In the genomic region with DNA sequence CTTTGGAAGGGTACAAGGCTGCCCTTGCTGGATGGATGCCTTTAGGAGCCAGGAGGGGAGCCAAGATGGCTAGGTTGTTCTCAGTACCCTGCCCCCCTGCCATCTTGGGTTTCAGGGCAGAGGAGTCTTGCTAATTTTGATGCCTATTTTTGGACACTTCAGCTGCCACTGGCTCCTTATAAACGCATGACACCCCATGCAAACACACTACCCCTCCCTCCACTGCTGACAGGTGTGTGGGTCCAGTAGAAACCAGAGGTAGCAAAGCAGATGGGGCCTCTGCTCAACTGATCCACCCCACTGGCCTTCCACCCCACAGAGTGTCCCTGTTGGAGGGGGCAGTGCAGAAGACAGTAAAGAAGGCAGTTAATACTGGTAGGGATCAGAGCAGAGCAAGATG, we compare ENCODE assay signal across 20 mouse cellular contexts. TPM values are rescaled to one million over a fixed set of nuclear protein-coding genes. Genes with fewer than 3 reads are reported as not detected.
DNase-seq lines count a peak whose midpoint lies in the region; ATAC-seq lines count a peak whose summit lies in the region.
"Had no signal": no experiment of that assay in that cellular context is flagged by ENCODE, and none has a peak within 500 bp of the region (broad histone marks: within the 10 kb centered on the region; RNA-seq: fewer than 3 reads in every experiment).

No protein-coding gene starts in this region.

- H3K27ac ChIP-seq in heart, embryonic 11.5 days (ENCODE audit: low read depth, low read length), result peak overlapping the region; percentile 77
- peak overlapping the region; percentile 51; the same call in 1 of the 2 replicates for H3K27ac ChIP-seq in kidney, embryonic 14.5 days (ENCODE audit: low read depth, low read length)
- H3K27ac ChIP-seq in limb, embryonic 15.5 days, result peak overlapping the region; percentile 50
- H3K27ac ChIP-seq: embryonic facial prominence, embryonic 13.5 days; hindbrain, embryonic 13.5 days; kidney, postnatal 0 days; left cerebral cortex, adult 2 months; neural tube, embryonic 12.5 days had no signal

- H3K27me3 ChIP-seq in heart, embryonic 11.5 days (ENCODE audit: control insufficient read depth, insufficient read depth, low read length), result no peaks in the 10 kb centered on the region
- no peaks in the 10 kb centered on the region for H3K27me3 ChIP-seq in kidney, embryonic 14.5 days (ENCODE audit: control insufficient read depth, insufficient read depth, low read length)
- H3K27me3 ChIP-seq in limb, embryonic 15.5 days, result no peaks in the 10 kb centered on the region
- H3K27me3 ChIP-seq: embryonic facial prominence, embryonic 13.5 days had no signal

- H3K9me3 ChIP-seq in heart, embryonic 11.5 days (replicated peaks; ENCODE audit: control insufficient read depth, low read length), result no peaks in the 10 kb centered on the region
- no peaks in the 10 kb centered on the region for H3K9me3 ChIP-seq in kidney, embryonic 14.5 days (ENCODE audit: control insufficient read depth, low read length)
- H3K9me3 ChIP-seq in limb, embryonic 15.5 days, result no peaks in the 10 kb centered on the region
- H3K9me3 ChIP-seq: embryonic facial prominence, embryonic 13.5 days; hindbrain, embryonic 13.5 days; neural tube, embryonic 12.5 days had no signal

- peaks cover 13% of the 10 kb centered on the region for H3K4me1 ChIP-seq in heart, embryonic 11.5 days (ENCODE audit: control insufficient read depth, insufficient read depth, low read length)
- peaks cover 15% of the 10 kb centered on the region; the same call in 1 of the 2 replicates for H3K4me1 ChIP-seq in kidney, embryonic 14.5 days (ENCODE audit: control insufficient read depth, insufficient read depth, low read length)
- H3K4me1 ChIP-seq in limb, embryonic 15.5 days, result peaks cover 10% of the 10 kb centered on the region
- H3K4me1 ChIP-seq: hindbrain, embryonic 13.5 days; neural tube, embryonic 12.5 days had no signal

- no peak overlapping the region for H3K4me2 ChIP-seq in heart, embryonic 11.5 days
- no peak overlapping the region for H3K4me2 ChIP-seq in kidney, embryonic 14.5 days (replicated peaks; ENCODE audit: low read depth, low read length)
- no peak overlapping the region for H3K4me2 ChIP-seq in limb, embryonic 15.5 days
- H3K4me2 ChIP-seq: embryonic facial prominence, embryonic 13.5 days; hindbrain, embryonic 13.5 days; neural tube, embryonic 12.5 days had no signal

- DNase-seq in heart, adult 18-20 months, result no peak
- DNase-seq in kidney, postnatal 25 days, result no peak
- peak; percentile 66 to 82 for DNase-seq in gastrocnemius, adult 8-10 months (ENCODE audit: low spot score in 2 of 2)
- no peak for DNase-seq in cerebellum, postnatal 10 days
- DNase-seq in layer of hippocampus, adult 18-20 months (ENCODE audit: low spot score in 2 of 2), result no peak
- DNase-seq: adrenal gland, postnatal 14 days; B cell, adult 2 months; cerebellum, adult 11-12 months; lung, adult 18-20 months; thymus, postnatal 14 days had no signal

- 0 out of 2 replicates have a peak overlapping the region, but pooled peaks have one; percentile 16 for H3K9ac ChIP-seq in heart, embryonic 11.5 days (ENCODE audit: low read depth, low read length)
- no peak overlapping the region for H3K9ac ChIP-seq in kidney, embryonic 14.5 days (ENCODE audit: low read depth, low read length)
- H3K9ac ChIP-seq in limb, embryonic 15.5 days, result no peak overlapping the region
- H3K9ac ChIP-seq: embryonic facial prominence, embryonic 13.5 days; hindbrain, embryonic 13.5 days; neural tube, embryonic 12.5 days had no signal

- WGBS in heart, embryonic 11.5 days (ENCODE audit: insufficient replicate concordance), result 79% methylated on average over 1 of the region's 1 CpGs
- WGBS in kidney, embryonic 14.5 days, result 93% methylated on average over 1 of the region's 1 CpGs
- WGBS in limb, embryonic 15.5 days, result 87% methylated on average over 1 of the region's 1 CpGs

- ATAC-seq in heart, embryonic 11.5 days (replicated peaks; ENCODE audit: insufficient number of reproducible peaks, low FRiP score, low TSS enrichment), result no peak
- no peak for ATAC-seq in kidney, embryonic 14.5 days (ENCODE audit: low FRiP score, low TSS enrichment)
- no peak for ATAC-seq in limb, embryonic 15.5 days (ENCODE audit: insufficient number of reproducible peaks, low FRiP score, low TSS enrichment, low read depth)

- H3K36me3 ChIP-seq in heart, embryonic 11.5 days (ENCODE audit: control insufficient read depth, insufficient read depth, low read length), result peaks cover 2% of the 10 kb centered on the region; the same call in 1 of the 2 replicates
- H3K36me3 ChIP-seq in kidney, embryonic 14.5 days (ENCODE audit: control insufficient read depth, insufficient read depth, low read length), result 0 out of 2 replicates have a peak, but pooled peaks cover 4% of the 10 kb centered on the region
- no peaks in the 10 kb centered on the region for H3K36me3 ChIP-seq in limb, embryonic 15.5 days
- H3K36me3 ChIP-seq: embryonic facial prominence, embryonic 13.5 days; hindbrain, embryonic 13.5 days; neural tube, embryonic 12.5 days had no signal

- H3K4me3 ChIP-seq in heart, embryonic 11.5 days (ENCODE audit: low read depth, low read length), result no peak overlapping the region
- no peak overlapping the region for H3K4me3 ChIP-seq in kidney, embryonic 14.5 days (ENCODE audit: low read length)
- no peak overlapping the region for H3K4me3 ChIP-seq in limb, embryonic 15.5 days
- H3K4me3 ChIP-seq: embryonic facial prominence, embryonic 13.5 days; hindbrain, embryonic 13.5 days; left cerebral cortex, adult 2 months; neural tube, embryonic 12.5 days had no signal

RNA-seq across cellular contexts. Expression of gene Tnnt3, which starts 1.4 kb away (rescaled TPM):
- 16.0 and 16.3 TPM in 2 replicates for polyA plus RNA-seq in heart, embryonic 11.5 days (2014; fragmentation: Nextera tagmentation; extraction: Ambion mirVana)
- total RNA-seq in heart, adult 18-20 months (2021), result under 1 TPM in 1 of 2 experiments, not detected in 1; 0.67 TPM
- 3.2 and 3.5 TPM in 2 replicates for polyA plus RNA-seq in kidney, embryonic 14.5 days (2014; fragmentation: Nextera tagmentation; extraction: Ambion mirVana)
- over 10,000 TPM; 31,851 to 38,724 (median 35,835) TPM for total RNA-seq in gastrocnemius, adult 8-10 months (2022)
- polyA plus RNA-seq in limb, embryonic 15.5 days (2015; fragmentation: Nextera tagmentation; extraction: Ambion mirVana), result 154 and 517 TPM in 2 replicates
- total RNA-seq in layer of hippocampus, adult 18-20 months (2021), result not detected
- total RNA-seq: common myeloid progenitor, adult 5-6 weeks; left cerebral cortex, adult 2 months had no signal
- polyA plus RNA-seq: liver, adult 2 months had no signal

RNA-seq across cellular contexts. Expression of gene Mrpl23, which starts 32.5 kb away (rescaled TPM):
- polyA plus RNA-seq in heart, embryonic 11.5 days (2014; fragmentation: Nextera tagmentation; extraction: Ambion mirVana), result 15.4 and 19.3 TPM in 2 replicates
- total RNA-seq in heart, adult 18-20 months (2021), result 10 to 100 TPM; 12.2 to 29.0 TPM
- polyA plus RNA-seq in kidney, embryonic 14.5 days (2014; fragmentation: Nextera tagmentation; extraction: Ambion mirVana), result 30.3 and 33.4 TPM in 2 replicates
- 1 to 10 TPM; 1.0 to 5.1 (median 3.1) TPM for total RNA-seq in gastrocnemius, adult 8-10 months (2022)
- 28.8 and 30.5 TPM in 2 replicates for polyA plus RNA-seq in limb, embryonic 15.5 days (2015; fragmentation: Nextera tagmentation; extraction: Ambion mirVana)
- 1 to 10 TPM; 6.8 to 8.4 TPM for total RNA-seq in layer of hippocampus, adult 18-20 months (2021)

RNA-seq across cellular contexts. Expression of gene Lsp1, which starts 39.4 kb away (rescaled TPM):
- polyA plus RNA-seq in heart, embryonic 11.5 days (2014; fragmentation: Nextera tagmentation; extraction: Ambion mirVana), result 31.4 and 32.1 TPM in 2 replicates
- total RNA-seq in heart, adult 18-20 months (2021), result 10 to 100 TPM; 24.7 to 33.1 TPM
- 92.8 and 124 TPM in 2 replicates for polyA plus RNA-seq in kidney, embryonic 14.5 days (2014; fragmentation: Nextera tagmentation; extraction: Ambion mirVana)
- total RNA-seq in gastrocnemius, adult 8-10 months (2022), result 10 to 100 TPM; 22.8 to 39.1 (median 34.1) TPM
- polyA plus RNA-seq in limb, embryonic 15.5 days (2015; fragmentation: Nextera tagmentation; extraction: Ambion mirVana), result 57.3 and 63.3 TPM in 2 replicates
- total RNA-seq in layer of hippocampus, adult 18-20 months (2021), result 1 to 10 TPM; 2.6 to 3.1 TPM

RNA-seq across cellular contexts. Expression of gene Tnni2, which starts 58.4 kb away (rescaled TPM):
- 46.1 and 51.6 TPM in 2 replicates for polyA plus RNA-seq in heart, embryonic 11.5 days (2014; fragmentation: Nextera tagmentation; extraction: Ambion mirVana)
- total RNA-seq in heart, adult 18-20 months (2021), result 1 to 10 TPM; 1.8 to 2.6 TPM
- 3.1 and 3.7 TPM in 2 replicates for polyA plus RNA-seq in kidney, embryonic 14.5 days (2014; fragmentation: Nextera tagmentation; extraction: Ambion mirVana)
- total RNA-seq in gastrocnemius, adult 8-10 months (2022), result over 10,000 TPM; 16,943 to 22,105 (median 19,624) TPM
- 136 and 529 TPM in 2 replicates for polyA plus RNA-seq in limb, embryonic 15.5 days (2015; fragmentation: Nextera tagmentation; extraction: Ambion mirVana)
- total RNA-seq in layer of hippocampus, adult 18-20 months (2021), result 1 to 10 TPM in 1 of 2 experiments, not detected in 1; 1.2 TPM
- polyA plus RNA-seq: liver, adult 2 months had no signal

Comparison
In these comparisons a context has a peak if more than half of its experiments do, and no peak if none do; other contexts are left out.
1. DNase-seq: peak in gastrocnemius, adult 8-10 months (2 of 2); none in heart, adult 18-20 months (0 of 2), kidney, postnatal 25 days (0 of 2), cerebellum, postnatal 10 days (0 of 2) and layer of hippocampus, adult 18-20 months (0 of 2).
2. RNA of gene Tnnt3, which starts 1.4 kb away (total RNA-seq): 31,851 to 38,724 TPM in gastrocnemius, adult 8-10 months; 0.67 TPM in heart, adult 18-20 months and not detected in layer of hippocampus, adult 18-20 months; every median in the first group is over 1,000 times any median in the second.
3. RNA of gene Lsp1, which starts 39.4 kb away (total RNA-seq): 22.8 to 39.1 TPM in gastrocnemius, adult 8-10 months and 24.7 to 33.1 TPM in heart, adult 18-20 months; 2.6 to 3.1 TPM in layer of hippocampus, adult 18-20 months; every median in the first group is over 4 times any median in the second.
4. Peak in every context shown above with its lines, with median percentiles within 50 percentile points of each other: H3K27ac ChIP-seq.